Mouse (Mus musculus) left cerebral cortex, adult 11 months (tissue): ENCODE measurements at regions not wholly inside any gene's neighbourhood (a gene's known extent, or its start where the extent isn't known, plus 50 kb on each side); places are given as distances from the start of the nearest gene placed in this dataset.

ENCODE experiments used
- DNase-seq: peaks from one replicate; pipeline ENCODE4 v3.0.0; 2022; ENCODE audit warnings: low spot score

DNA sequence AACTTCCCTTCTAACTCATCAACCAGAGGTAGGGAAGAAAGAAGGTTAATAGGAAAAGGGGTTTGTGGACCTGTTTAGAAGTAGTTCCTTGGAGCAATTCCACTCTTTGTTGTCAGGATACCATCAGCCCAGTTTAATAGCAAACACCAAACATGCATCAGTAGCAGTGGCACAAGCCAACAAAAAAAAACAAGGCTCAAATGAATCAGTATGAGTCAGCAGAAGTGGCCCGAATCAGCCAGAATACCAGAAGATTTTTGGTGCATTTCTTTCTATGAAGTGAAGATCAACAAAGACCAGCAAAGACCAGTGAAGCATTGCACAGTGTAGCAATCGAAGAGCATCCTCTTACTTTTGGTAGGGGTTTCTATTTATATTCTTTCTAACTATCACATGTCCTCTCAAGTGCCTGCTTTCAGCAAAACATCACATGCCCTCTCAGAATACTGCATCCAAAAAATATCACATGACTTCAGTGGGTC is 52.9 kb upstream of the Gm10944 start:
- no peak for DNase-seq

DNA sequence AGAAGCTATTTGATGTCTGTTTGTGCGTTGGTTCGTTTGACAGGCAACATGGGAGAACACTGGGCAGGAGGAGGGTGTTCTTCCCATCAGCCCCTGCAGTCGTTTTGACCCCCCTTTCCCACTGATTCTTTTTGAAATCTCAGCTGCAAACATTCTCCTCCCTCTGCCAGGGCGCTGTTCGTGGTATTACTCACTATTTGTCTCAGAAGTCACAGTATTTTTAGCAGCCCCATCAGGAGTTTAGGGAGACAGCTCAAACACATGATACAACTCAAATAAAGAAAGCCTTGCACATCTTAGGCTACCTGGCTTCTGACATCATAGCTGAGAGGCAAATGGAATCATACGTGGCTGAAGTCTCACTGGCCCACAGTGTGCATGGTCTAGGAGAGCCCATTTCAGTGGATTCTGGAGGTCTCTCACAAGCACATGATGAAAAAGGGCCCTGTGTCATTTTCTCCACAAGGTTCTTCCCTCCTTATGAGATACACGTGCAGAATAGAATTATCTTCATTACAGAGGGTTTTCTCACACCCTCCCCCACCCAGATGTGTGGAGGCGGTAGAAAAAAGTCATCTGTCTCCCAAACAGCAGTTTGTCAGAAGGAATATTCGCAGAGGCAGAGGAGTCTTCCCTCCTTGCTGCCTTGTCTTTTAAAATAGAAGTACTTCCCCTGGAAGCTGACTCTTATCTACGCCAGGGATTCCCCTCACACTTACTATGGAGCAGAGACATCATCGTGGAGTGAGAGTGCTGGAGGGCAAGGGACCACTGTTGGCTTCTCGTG is 57.1 kb upstream of the Rab32 start:
- DNase-seq = peak; percentile 17

DNA sequence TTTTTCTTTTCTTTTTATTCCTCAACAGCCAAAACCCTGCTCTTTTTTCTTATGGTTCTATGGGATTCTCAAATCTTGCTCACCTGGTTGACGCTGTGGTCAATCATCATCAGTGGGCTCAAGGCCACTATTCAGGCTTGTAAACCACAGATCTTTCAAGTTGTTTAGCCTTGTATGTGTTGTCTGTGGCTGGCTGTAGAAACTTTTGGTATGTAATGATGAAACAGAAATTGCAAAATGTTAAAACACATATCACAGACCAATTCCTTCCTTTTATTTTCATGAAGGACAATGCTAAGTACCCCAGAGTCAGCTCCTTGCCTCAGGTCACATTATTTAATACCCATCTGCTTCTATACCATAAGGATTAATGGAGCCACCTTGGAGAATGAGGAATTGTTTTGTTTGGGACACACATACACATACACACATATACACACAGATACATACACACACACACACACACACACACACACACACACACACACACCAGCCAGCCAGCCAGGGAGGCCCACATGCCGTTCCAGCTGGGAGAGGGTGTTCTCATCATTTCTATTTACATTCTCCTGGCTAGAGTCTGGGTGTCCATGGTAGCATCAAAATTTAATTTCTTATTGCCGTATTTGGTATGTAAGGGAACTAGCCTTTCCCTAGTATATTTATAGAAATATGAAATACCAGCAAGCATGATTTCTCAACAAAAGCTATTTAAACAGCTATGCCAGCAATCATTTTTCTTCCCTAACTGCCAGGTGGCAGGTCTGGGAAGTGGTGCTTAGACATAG is 52.7 kb upstream of the Rab32 start:
- DNase-seq = no peak

DNA sequence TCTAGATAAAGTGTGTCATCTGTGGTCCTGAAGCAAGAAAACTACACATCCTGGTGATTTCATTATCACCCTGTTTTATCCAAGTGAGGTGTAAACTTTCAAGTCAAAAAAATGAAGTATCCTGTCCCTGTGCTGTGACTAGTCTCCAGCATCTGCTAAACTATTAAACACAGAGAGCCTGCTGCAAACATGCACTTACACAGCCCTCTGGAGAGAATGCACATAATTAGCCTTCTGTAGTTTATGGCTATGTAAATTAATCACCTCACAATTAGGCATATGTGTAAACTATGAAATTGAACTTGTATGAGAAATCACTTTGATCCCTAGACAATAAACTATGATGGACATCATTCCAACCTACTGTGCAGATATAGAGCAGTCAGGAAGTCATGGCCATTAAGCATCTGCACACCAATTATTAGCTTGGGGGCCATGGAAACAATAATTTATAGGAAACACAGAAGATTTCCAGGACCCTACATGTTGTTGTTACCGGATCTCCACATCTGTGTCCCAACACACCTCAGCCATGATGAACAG is 50.6 kb upstream of the Rab32 start:
- no peak for DNase-seq
